Mouse (Mus musculus) embryonic facial prominence, embryonic 10.5 days (tissue): ENCODE results near the gene BC067074. TPM values are rescaled to one million over a fixed set of nuclear protein-coding genes. Genes with fewer than 3 reads are reported as not detected.
A peak's percentile ranks its signal among the peaks of the same experiment; 100 is the strongest.

Experiments used
- DNase-seq: peaks from one replicate; pipeline ENCODE4 v3.0.0-alpha.2; 2017; ENCODE audit warnings: low spot score
- H3K27ac ChIP-seq: fragments of 300-500 bp; sonication (generic); replicated peaks from 2 replicates; pipeline ENCODE4 v1.5.1; 2016; ENCODE audit warnings: mild to moderate bottlenecking
- H3K27me3 ChIP-seq: fragments of 300-500 bp; sonication (generic); replicated peaks from 2 replicates; pipeline ENCODE4 v1.6.1; 2016; ENCODE audit warnings: low read depth, mild to moderate bottlenecking; ENCODE audit not compliant: poor library complexity, severe bottlenecking
- H3K36me3 ChIP-seq: fragments of 300-500 bp; sonication (generic); replicated peaks from 2 replicates; pipeline ENCODE4 v1.6.1; 2016; ENCODE audit warnings: mild to moderate bottlenecking, moderate library complexity
- H3K4me1 ChIP-seq: fragments of 300-500 bp; sonication (generic); 2 replicates; pipeline ENCODE4 v1.6.1; 2016
- H3K4me3 ChIP-seq: fragments of 300-500 bp; sonication (generic); 2 replicates; pipeline ENCODE4 v1.5.1; 2016; ENCODE audit warnings: mild to moderate bottlenecking, moderate library complexity
- H3K9me3 ChIP-seq: fragments of 300-500 bp; sonication (generic); 2 replicates; pipeline ENCODE4 v1.6.1; 2016; ENCODE audit warnings: mild to moderate bottlenecking
- WGBS: fragments of 180-500 bp; shearing (Covaris S2); methylation state at CpG from one replicate; pipeline ENCODE4 v1.1.7; 2016; 5-methylcytosine and 5-hydroxymethylcytosine counted together
- polyA plus RNA-seq: library from polyadenylated mRNA; unstranded; fragments of >200 nt; fragmentation: Nextera tagmentation; extraction: Ambion mirVana; gene quantifications from 2 replicates; pipeline ENCODE4 v1.2.1, GENCODE M21; 2016

Gene BC067074
- polyA plus RNA-seq, 1 experiment from 2014 or later, result 3.3 TPM

DNA sequence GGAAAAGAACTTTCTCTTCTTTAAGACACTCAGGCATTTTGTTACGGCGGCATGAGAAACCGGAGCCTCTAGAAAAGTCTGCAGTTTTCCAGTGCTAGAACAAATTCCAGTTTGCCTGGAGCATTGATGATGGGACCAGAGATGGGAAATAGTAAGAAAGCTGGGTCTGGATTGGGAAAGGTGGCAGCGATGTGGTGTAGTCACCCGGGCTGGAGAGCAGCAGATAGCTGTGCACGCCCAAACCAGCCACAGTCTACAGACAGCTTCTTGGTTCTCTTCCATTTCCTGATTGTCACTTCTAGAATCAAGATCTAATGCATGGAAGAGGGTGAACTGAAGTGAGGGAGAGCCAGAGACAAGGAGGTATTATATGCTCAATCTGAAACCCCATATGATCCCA lies 100.4 kb downstream of the BC067074 start:
- no peaks in the 10 kb centered on the region for H3K27me3 ChIP-seq
- H3K4me3 ChIP-seq, result no peak overlapping the region
- H3K4me1 ChIP-seq, result no peaks in the 10 kb centered on the region
- no peaks in the 10 kb centered on the region for H3K9me3 ChIP-seq
- no peaks in the 10 kb centered on the region for H3K36me3 ChIP-seq
- WGBS, result 95% methylated on average over 6 of the region's 6 CpGs
- no peak overlapping the region for H3K27ac ChIP-seq
- no peak for DNase-seq

DNA sequence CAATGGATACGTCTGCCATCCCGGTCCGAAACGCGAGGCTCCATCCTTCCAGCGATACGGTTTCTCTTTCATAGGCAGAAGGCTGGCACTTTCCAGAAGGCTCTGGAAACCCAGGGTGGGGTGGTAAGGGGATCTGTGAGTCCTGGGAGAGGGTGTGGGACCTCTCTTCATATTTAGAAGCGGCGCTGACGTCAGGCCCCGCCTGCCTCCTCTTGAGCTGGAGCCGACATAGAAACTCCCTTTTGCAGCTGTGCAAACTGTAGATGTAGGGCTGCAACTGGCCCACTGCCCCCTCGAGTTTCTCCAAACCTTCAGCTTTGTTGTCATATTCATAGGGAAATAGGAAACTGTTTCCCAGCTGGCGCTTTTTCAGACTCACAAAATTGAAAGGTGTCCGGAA lies 101.6 kb downstream of the BC067074 start:
- DNase-seq, result no peak
- Histone ChIP-seq H3K9me3 (no peaks in the 10 kb centered on the region), H3K27me3 (no peaks in the 10 kb centered on the region), H3K27ac (no peak overlapping the region), H3K4me3 (no peak overlapping the region), H3K4me1 (no peaks in the 10 kb centered on the region), H3K36me3 (no peaks in the 10 kb centered on the region)
- WGBS, result 85% methylated on average over 15 of the region's 15 CpGs

DNA sequence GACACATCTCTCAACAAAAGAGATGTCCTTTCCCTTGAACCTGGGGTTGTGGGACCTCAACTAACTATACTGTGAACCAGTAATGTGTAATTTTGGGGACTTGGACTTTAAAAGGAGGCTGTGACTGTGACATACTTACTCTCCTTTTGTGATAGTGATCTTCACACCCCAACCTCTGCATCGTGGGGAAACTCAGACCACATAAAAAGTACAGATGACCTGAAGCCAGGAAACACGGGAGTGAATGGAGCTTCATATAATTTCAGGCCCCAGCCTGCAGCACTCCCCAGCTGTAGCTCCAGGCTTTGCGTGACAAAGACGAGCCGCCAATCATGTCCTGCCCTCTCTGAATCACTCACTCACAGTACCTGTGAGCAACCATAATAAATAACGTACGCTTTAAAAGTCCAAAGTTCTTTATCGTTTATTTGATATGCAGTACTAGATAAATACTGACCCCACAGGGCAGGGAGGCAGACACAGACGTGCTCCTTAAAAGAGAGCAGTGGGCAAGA lies 104.1 kb downstream of the BC067074 start:
- no peaks in the 10 kb centered on the region for H3K9me3 ChIP-seq
- H3K27ac ChIP-seq, result no peak overlapping the region
- no peak for DNase-seq
- H3K4me1 ChIP-seq, result no peaks in the 10 kb centered on the region
- H3K4me3 ChIP-seq, result no peak overlapping the region
- 83% methylated on average over 9 of the region's 9 CpGs for WGBS
- no peaks in the 10 kb centered on the region for H3K27me3 ChIP-seq
- no peaks in the 10 kb centered on the region for H3K36me3 ChIP-seq

DNA sequence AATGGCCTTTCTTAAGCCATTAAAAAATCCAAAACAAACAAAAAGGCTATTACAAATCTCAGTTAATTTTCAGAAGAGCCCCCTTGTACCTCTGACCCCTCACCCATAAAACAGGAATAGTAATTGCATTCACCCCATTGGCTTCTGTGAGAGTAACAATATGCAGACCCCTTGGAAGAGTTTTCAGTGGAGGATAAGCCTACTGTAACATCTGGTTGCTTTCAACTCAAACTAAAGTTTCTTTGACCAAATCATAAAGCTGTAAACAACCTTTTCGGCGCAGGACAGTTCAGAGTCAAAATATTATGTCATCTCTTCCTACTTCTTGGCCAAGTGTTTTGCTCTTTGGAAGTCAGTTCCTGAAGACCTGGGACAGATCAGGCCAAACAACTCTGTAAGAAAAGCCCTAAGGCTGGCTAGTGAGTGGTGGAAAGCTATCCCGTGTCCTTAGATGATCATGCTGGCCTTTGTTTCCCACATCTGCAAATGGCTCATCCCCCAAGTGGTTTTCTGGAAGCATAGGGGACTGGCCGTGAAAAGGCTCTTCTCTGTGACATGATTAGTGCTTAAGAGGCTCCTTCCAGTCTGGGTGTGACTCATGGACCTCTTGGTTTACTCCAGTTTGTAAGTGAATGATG lies 108.5 kb downstream of the BC067074 start:
- Histone ChIP-seq H3K36me3 (no peaks in the 10 kb centered on the region), H3K4me1 (no peaks in the 10 kb centered on the region), H3K27me3 (no peaks in the 10 kb centered on the region), H3K4me3 (no peak overlapping the region), H3K9me3 (no peaks in the 10 kb centered on the region), H3K27ac (no peak overlapping the region)
- 82% methylated on average over 4 of the region's 4 CpGs for WGBS
- no peak for DNase-seq

DNA sequence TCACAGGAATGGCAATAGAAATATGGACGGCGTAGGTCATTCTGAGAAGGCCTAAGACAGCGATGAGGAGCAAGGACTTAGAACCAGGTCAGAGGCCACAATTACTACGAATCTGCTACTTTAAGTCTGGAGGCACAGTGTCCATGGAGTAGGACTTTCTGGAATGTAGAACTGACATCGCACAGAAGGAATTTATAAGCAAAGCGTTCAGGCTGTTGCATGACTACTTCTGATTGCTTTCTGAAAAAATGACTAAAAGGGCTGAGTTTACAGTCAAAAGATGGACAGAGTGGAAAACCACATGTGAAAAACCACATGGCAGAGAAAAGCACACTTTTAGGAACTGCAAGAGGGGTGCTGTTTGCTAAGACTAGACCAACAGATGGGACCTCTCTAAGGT lies 110.7 kb downstream of the BC067074 start:
- H3K36me3 ChIP-seq, result no peaks in the 10 kb centered on the region
- no peak overlapping the region for H3K4me3 ChIP-seq
- WGBS, result 89% methylated on average over 6 of the region's 6 CpGs
- no peaks in the 10 kb centered on the region for H3K4me1 ChIP-seq
- no peaks in the 10 kb centered on the region for H3K9me3 ChIP-seq
- H3K27me3 ChIP-seq, result no peaks in the 10 kb centered on the region
- no peak for DNase-seq
- H3K27ac ChIP-seq, result no peak overlapping the region

DNA sequence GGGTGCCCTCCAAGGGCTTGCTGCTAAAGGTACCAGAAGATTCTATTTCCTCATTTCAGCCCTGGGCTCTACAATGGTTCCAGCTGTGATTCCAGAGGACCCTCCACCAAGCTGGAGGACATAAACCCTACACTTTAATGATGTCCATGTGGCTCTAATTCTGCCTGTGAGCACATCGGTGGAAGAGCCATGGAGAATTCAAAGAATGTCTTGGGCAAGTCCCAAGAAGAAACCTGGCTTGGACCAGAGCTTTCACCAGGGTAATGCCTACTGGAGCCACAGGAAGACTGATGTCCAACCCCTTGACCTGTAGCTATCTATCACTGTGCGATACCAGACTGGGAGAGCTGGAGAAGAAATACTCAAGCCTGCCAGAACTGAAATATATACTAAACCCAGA lies 111.2 kb downstream of the BC067074 start:
- DNase-seq, result no peak
- H3K27ac ChIP-seq, result no peak overlapping the region
- H3K4me1 ChIP-seq, result no peaks in the 10 kb centered on the region
- no peak overlapping the region for H3K4me3 ChIP-seq
- 70% methylated on average over 2 of the region's 2 CpGs for WGBS
- no peaks in the 10 kb centered on the region for H3K9me3 ChIP-seq
- H3K36me3 ChIP-seq, result no peaks in the 10 kb centered on the region
- no peaks in the 10 kb centered on the region for H3K27me3 ChIP-seq

DNA sequence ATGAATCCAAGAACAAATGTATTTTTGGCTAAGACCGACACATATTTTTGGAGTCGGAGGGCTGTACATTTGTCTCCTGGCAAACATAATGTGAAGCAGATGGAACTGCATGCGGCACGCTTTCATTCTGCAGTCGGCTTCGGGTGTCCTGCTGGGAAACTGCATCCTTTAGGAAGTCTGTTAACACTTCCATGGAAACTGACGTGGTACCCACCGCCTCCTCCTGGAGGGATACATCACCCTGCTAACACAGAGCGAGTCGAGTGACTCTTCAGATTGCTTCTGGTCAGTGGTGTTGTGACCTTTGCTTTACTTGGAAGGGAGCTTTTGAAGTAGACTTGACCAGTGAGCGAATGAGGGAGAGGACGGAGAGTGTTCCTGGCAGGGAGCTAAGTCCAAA lies 117.0 kb downstream of the BC067074 start:
- Histone ChIP-seq H3K36me3 (no peaks in the 10 kb centered on the region), H3K9me3 (no peaks in the 10 kb centered on the region), H3K27ac (no peak overlapping the region), H3K4me3 (no peak overlapping the region), H3K27me3 (no peaks in the 10 kb centered on the region), H3K4me1 (peaks cover 5% of the 10 kb centered on the region)
- peak; percentile 53 for DNase-seq
- WGBS, result 48% methylated on average over 12 of the region's 12 CpGs

DNA sequence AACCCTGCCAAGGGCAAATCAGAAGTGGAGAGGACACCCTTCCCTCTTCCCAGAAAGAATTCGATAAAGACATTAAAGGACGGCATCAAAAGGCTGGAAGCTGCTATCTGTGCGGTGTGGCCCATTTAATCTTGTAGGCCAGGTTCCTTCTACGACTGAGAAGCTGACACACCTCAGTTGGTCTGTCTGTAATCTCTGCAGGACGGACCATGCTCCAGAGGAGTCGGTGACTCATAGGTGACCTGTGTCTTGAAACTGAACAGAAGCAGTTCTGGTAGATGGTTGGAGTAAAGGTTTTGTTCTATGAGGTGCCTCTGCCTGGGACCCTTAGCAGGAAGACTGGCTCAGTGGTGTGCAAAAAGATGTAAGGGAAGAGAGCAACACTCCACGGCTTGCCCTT lies 122.6 kb downstream of the BC067074 start:
- H3K4me3 ChIP-seq, result no peak overlapping the region
- 89% methylated on average over 7 of the region's 7 CpGs for WGBS
- H3K36me3 ChIP-seq, result no peaks in the 10 kb centered on the region
- DNase-seq, result no peak
- H3K27ac ChIP-seq, result no peak overlapping the region
- H3K4me1 ChIP-seq, result peaks cover 3% of the 10 kb centered on the region; the same call in 1 of the 2 replicates
- H3K27me3 ChIP-seq, result no peaks in the 10 kb centered on the region
- H3K9me3 ChIP-seq, result no peaks in the 10 kb centered on the region

DNA sequence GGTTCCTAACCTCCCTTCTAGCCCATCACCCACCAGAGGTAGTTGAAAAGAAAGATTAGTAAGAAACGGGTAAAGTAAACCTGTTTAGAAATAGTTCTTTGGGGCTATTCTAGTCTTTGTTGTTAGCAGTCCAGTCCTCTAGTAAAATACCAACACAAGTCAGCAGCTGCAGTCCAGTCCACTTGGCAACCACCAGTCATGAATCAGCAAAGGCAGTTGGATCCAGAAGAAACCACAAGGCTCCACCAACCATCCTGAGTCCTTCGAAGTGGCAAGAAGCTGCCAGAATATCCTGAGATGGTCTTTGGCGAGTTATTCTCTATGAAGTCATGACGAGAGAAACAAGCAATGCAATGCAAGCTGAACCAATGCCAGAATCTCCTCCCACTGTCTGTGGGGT lies 124.0 kb downstream of the BC067074 start:
- 94% methylated on average over 4 of the region's 4 CpGs for WGBS
- Histone ChIP-seq H3K4me3 (no peak overlapping the region), H3K27me3 (no peaks in the 10 kb centered on the region), H3K36me3 (no peaks in the 10 kb centered on the region), H3K4me1 (peaks cover 3% of the 10 kb centered on the region; the same call in 1 of the 2 replicates), H3K27ac (no peak overlapping the region), H3K9me3 (no peaks in the 10 kb centered on the region)
- no peak for DNase-seq

DNA sequence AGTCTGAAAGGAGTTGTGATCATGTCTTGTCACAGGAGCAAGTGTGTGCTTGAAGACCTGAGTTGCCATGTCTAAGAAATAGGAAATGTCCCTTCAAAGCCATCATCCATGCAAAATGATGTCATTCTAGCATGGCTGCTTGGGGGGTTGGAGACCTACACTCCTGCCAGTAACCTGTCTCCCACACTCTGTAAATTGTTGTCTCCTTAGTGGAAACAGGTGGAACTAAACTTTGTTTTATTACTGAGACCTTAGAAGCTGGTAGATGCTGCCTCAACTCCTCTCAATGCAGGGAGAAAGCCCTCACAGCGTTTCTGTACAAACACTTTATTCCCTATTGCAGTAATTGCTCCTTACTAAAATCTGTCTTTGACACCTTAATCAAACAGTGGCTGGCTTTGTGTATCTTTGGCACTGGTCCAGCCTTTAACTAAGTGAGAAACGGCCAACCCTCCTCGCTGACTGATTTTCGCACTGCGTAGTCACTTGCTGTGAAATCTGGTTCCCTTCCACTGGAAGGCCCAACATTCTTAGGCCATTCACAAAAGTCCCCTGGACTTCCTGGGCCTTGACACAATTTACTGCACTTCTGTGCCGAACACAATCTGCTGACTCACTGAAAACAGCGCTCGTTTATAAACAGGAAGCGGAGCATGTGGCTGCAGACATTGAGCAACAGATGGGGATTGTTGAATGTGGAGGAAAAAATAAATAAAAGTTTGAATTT lies 125.0 kb downstream of the BC067074 start:
- DNase-seq, result no peak
- Histone ChIP-seq H3K4me1 (peaks cover 3% of the 10 kb centered on the region; the same call in 1 of the 2 replicates), H3K27me3 (no peaks in the 10 kb centered on the region), H3K36me3 (no peaks in the 10 kb centered on the region), H3K27ac (no peak overlapping the region), H3K4me3 (no peak overlapping the region), H3K9me3 (no peaks in the 10 kb centered on the region)
- WGBS, result 70% methylated on average over 9 of the region's 9 CpGs

DNA sequence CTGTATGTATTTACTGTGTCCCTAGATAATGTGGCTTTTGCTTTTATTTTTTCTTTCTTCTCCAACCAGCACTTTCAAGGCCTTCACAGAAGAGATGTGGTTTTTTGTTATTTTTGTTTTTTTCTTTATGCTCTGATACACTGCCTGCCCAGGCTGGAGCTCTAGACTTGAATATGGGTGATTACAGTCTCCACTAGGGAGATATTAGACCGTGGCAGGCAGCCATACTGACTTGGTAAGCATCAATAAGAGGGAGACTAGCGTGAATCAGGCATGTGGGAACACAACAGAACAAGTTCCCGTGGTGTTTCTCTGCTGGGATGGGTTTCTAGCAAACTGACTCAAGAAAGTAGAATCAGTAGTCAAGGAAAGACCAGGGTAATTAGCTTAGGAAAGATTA lies 125.7 kb downstream of the BC067074 start:
- no peak for DNase-seq
- Histone ChIP-seq H3K36me3 (no peaks in the 10 kb centered on the region), H3K9me3 (no peaks in the 10 kb centered on the region), H3K27ac (no peak overlapping the region), H3K27me3 (no peaks in the 10 kb centered on the region), H3K4me1 (peaks cover 3% of the 10 kb centered on the region; the same call in 1 of the 2 replicates), H3K4me3 (no peak overlapping the region)
- WGBS, result 85% methylated on average over 3 of the region's 3 CpGs

DNA sequence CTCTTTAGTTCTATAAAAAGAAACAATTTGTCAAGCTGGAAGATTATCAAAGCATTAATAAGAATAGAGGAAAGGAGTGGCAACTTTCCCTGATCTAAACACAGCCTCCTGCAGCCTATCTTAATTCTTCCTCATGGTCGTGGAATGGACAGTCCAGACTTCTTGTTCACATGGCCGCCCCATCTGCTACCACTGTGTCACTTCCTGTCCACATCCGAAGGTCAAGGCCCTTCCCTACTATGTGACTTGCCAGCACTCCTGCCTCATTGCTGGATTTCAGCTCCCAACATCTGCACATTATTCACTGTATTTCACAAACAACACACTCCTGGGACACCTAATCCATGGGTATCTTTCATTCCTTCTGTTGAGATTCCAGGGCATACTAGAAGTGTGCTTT lies 128.5 kb downstream of the BC067074 start:
- H3K4me3 ChIP-seq, result no peak overlapping the region
- DNase-seq, result no peak
- H3K9me3 ChIP-seq, result no peaks in the 10 kb centered on the region
- no peaks in the 10 kb centered on the region for H3K27me3 ChIP-seq
- peaks cover 3% of the 10 kb centered on the region; the same call in 1 of the 2 replicates for H3K4me1 ChIP-seq
- H3K27ac ChIP-seq, result no peak overlapping the region
- H3K36me3 ChIP-seq, result no peaks in the 10 kb centered on the region
- WGBS, result 72% methylated on average over 3 of the region's 3 CpGs

DNA sequence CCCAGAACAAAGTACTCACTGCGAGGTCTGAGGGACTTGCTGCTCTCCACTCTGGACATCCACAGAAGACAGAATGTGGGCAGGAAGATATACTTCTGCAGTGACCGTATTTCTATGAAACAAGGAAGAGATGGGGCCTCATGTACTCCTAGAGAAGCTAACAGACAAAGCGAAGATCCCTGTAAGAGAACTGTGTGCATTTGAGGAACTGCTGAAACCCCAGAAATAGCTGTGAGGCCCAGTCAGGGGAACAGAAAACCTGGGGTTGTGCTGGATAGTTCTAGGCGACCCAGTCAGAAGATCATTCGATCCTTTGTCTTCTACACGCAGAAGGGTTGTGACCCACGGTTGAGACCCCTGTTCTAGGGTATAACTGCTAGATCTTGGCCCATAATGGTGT lies 130.9 kb downstream of the BC067074 start:
- 88% methylated on average over 7 of the region's 7 CpGs for WGBS
- DNase-seq, result no peak
- Histone ChIP-seq H3K36me3 (no peaks in the 10 kb centered on the region), H3K4me3 (no peak overlapping the region), H3K9me3 (no peaks in the 10 kb centered on the region), H3K4me1 (no peaks in the 10 kb centered on the region), H3K27me3 (no peaks in the 10 kb centered on the region), H3K27ac (no peak overlapping the region)
